23 mouse cellular contexts compared by ENCODE assay signal in genomic region chr11:121519703-121520102, GRCm38 (mm10). TPM values are rescaled to one million over a fixed set of nuclear protein-coding genes. Genes with fewer than 3 reads are reported as not detected.
DNase-seq lines count a peak whose midpoint lies in the region; ATAC-seq and TF ChIP-seq lines count a peak whose summit lies in the region.
"Had no signal": no experiment of that assay in that cellular context is flagged by ENCODE, and none has a peak within 500 bp of the region (broad histone marks: within the 10 kb centered on the region; RNA-seq: fewer than 3 reads in every experiment).

No protein-coding gene starts in this region.

- DNase-seq in embryonic facial prominence, embryonic 10.5 days (ENCODE audit: low spot score): no peak
- DNase-seq in R1 (ENCODE audit: low read depth, low spot score): peak; percentile 25
- DNase-seq in cerebellum, adult 18-20 months: no peak
- no peak for DNase-seq in adrenal gland, adult 2 months
- DNase-seq: adrenal gland, postnatal 36 days; B cell, adult 2 months; cerebellum, adult 8-10 months; cerebellum, postnatal 14 days; gastrocnemius, postnatal 25 days; heart, postnatal 36 days had no signal

- ATAC-seq in embryonic facial prominence, embryonic 13.5 days (ENCODE audit: insufficient number of reproducible peaks, insufficient read depth, low FRiP score, low TSS enrichment, low read depth): no peak
- no peak for ATAC-seq in stomach, embryonic 15.5 days (ENCODE audit: insufficient read depth, low FRiP score, low read depth)
- no peak for ATAC-seq in forebrain, embryonic 16.5 days
- ATAC-seq: activated CD4-positive, CD25-positive, alpha-beta regulatory T cell, adult 4 months; CD4-positive, CD25-positive, alpha-beta regulatory T cell, adult 4 months; forebrain, embryonic 13.5 days had no signal

- H3K9me3 ChIP-seq in embryonic facial prominence, embryonic 13.5 days: no peaks in the 10 kb centered on the region
- H3K9me3 ChIP-seq in embryonic facial prominence, embryonic 10.5 days: no peaks in the 10 kb centered on the region
- H3K9me3 ChIP-seq in E14TG2a.4 (ENCODE audit: low read length): no peaks in the 10 kb centered on the region
- no peaks in the 10 kb centered on the region for H3K9me3 ChIP-seq in stomach, embryonic 15.5 days
- no peaks in the 10 kb centered on the region for H3K9me3 ChIP-seq in forebrain, embryonic 16.5 days (ENCODE audit: control insufficient read depth, low read length)
- H3K9me3 ChIP-seq: embryonic facial prominence, embryonic 12.5 days; forebrain, embryonic 13.5 days; G1E; heart, embryonic 13.5 days; hindbrain, embryonic 15.5 days had no signal

- no peaks in the 10 kb centered on the region for H3K36me3 ChIP-seq in embryonic facial prominence, embryonic 13.5 days
- no peaks in the 10 kb centered on the region for H3K36me3 ChIP-seq in embryonic facial prominence, embryonic 10.5 days (replicated peaks)
- peaks cover 24% of the 10 kb centered on the region; the same call in 1 of the 2 replicates for H3K36me3 ChIP-seq in E14TG2a.4 (ENCODE audit: insufficient read depth, low read length)
- no peaks in the 10 kb centered on the region for H3K36me3 ChIP-seq in stomach, embryonic 15.5 days
- H3K36me3 ChIP-seq in forebrain, embryonic 16.5 days (ENCODE audit: control insufficient read depth, insufficient read depth): no peaks in the 10 kb centered on the region
- H3K36me3 ChIP-seq: embryonic facial prominence, embryonic 12.5 days; heart, embryonic 13.5 days; hindbrain, embryonic 15.5 days had no signal

- no peaks in the 10 kb centered on the region for H3K27me3 ChIP-seq in embryonic facial prominence, embryonic 13.5 days
- H3K27me3 ChIP-seq in embryonic facial prominence, embryonic 10.5 days (replicated peaks; ENCODE audit: low read depth, poor library complexity, severe bottlenecking): no peaks in the 10 kb centered on the region
- H3K27me3 ChIP-seq in E14TG2a.4 (ENCODE audit: insufficient read depth, low read length): no peaks in the 10 kb centered on the region
- H3K27me3 ChIP-seq in stomach, embryonic 15.5 days (replicated peaks): no peaks in the 10 kb centered on the region
- H3K27me3 ChIP-seq in forebrain, embryonic 16.5 days (replicated peaks; ENCODE audit: control insufficient read depth, insufficient read depth, low read length): no peaks in the 10 kb centered on the region
- H3K27me3 ChIP-seq: embryonic facial prominence, embryonic 12.5 days; forebrain, embryonic 13.5 days; heart, embryonic 13.5 days; hindbrain, embryonic 15.5 days had no signal

- H3K4me1 ChIP-seq in embryonic facial prominence, embryonic 13.5 days: peaks cover 19% of the 10 kb centered on the region
- peaks cover 14% of the 10 kb centered on the region for H3K4me1 ChIP-seq in embryonic facial prominence, embryonic 10.5 days
- H3K4me1 ChIP-seq in E14TG2a.4 (replicated peaks; ENCODE audit: low read depth, low read length): peaks cover 74% of the 10 kb centered on the region
- 0 out of 2 replicates have a peak, but pooled peaks cover 24% of the 10 kb centered on the region for H3K4me1 ChIP-seq in stomach, embryonic 15.5 days
- 0 out of 2 replicates have a peak, but pooled peaks cover 3% of the 10 kb centered on the region for H3K4me1 ChIP-seq in forebrain, embryonic 16.5 days (replicated peaks; ENCODE audit: control insufficient read depth, insufficient read depth, low read length)

- peak overlapping the region; percentile 28; the same call in 1 of the 2 replicates for H3K4me2 ChIP-seq in embryonic facial prominence, embryonic 13.5 days
- no peak overlapping the region for H3K4me2 ChIP-seq in stomach, embryonic 15.5 days
- H3K4me2 ChIP-seq in forebrain, embryonic 16.5 days (ENCODE audit: low read length): no peak overlapping the region
- H3K4me2 ChIP-seq: embryonic facial prominence, embryonic 12.5 days; forebrain, embryonic 13.5 days; heart, embryonic 13.5 days; hindbrain, embryonic 15.5 days had no signal

- H3K4me3 ChIP-seq in embryonic facial prominence, embryonic 13.5 days: no peak overlapping the region
- H3K4me3 ChIP-seq in embryonic facial prominence, embryonic 10.5 days: no peak overlapping the region
- H3K4me3 ChIP-seq in E14TG2a.4 (replicated peaks; ENCODE audit: low read length): peak overlapping the region; percentile 73
- H3K4me3 ChIP-seq in stomach, embryonic 15.5 days (replicated peaks): no peak overlapping the region
- H3K4me3 ChIP-seq in forebrain, embryonic 16.5 days (replicated peaks; ENCODE audit: low read length): no peak overlapping the region
- H3K4me3 ChIP-seq: embryonic facial prominence, embryonic 12.5 days; forebrain, embryonic 13.5 days; gastrocnemius, adult 2 months; heart, embryonic 13.5 days; hindbrain, embryonic 15.5 days had no signal

- no peak overlapping the region for H3K9ac ChIP-seq in embryonic facial prominence, embryonic 13.5 days
- H3K9ac ChIP-seq in stomach, embryonic 15.5 days: no peak overlapping the region
- H3K9ac ChIP-seq in forebrain, embryonic 16.5 days (replicated peaks; ENCODE audit: low read depth, low read length): no peak overlapping the region
- H3K9ac ChIP-seq: embryonic facial prominence, embryonic 12.5 days; forebrain, embryonic 13.5 days; heart, embryonic 13.5 days; hindbrain, embryonic 15.5 days had no signal

- no peak for TF ChIP-seq CTCF in E14TG2a.4 (conservative IDR thresholded peaks at IDR 0.05; ENCODE audit: low read length)

- no peak overlapping the region for H3K27ac ChIP-seq in embryonic facial prominence, embryonic 13.5 days
- no peak overlapping the region for H3K27ac ChIP-seq in embryonic facial prominence, embryonic 10.5 days (replicated peaks)
- peak overlapping the region; percentile 68; the same call in 1 of the 2 replicates for H3K27ac ChIP-seq in stomach, embryonic 15.5 days
- no peak overlapping the region for H3K27ac ChIP-seq in forebrain, embryonic 16.5 days (ENCODE audit: low read length)
- H3K27ac ChIP-seq: embryonic facial prominence, embryonic 12.5 days; forebrain, embryonic 13.5 days; gastrocnemius, adult 2 months; heart, embryonic 13.5 days; hindbrain, embryonic 15.5 days had no signal

- 80% methylated on average over 7 of the region's 7 CpGs for WGBS in embryonic facial prominence, embryonic 13.5 days
- 78% methylated on average over 7 of the region's 7 CpGs for WGBS in embryonic facial prominence, embryonic 10.5 days
- 77% methylated on average over 7 of the region's 7 CpGs for WGBS in stomach, embryonic 15.5 days
- WGBS in forebrain, embryonic 16.5 days: 86% methylated on average over 7 of the region's 7 CpGs

RNA-seq across cellular contexts. Expression of gene Zfp750, which starts 0.6 kb away (rescaled TPM):
- 8.4 and 9.1 TPM in 2 replicates for polyA plus RNA-seq in embryonic facial prominence, embryonic 13.5 days (2015; fragmentation: Nextera tagmentation; extraction: Ambion mirVana)
- 0.73 and 0.91 TPM in 2 replicates for polyA plus RNA-seq in embryonic facial prominence, embryonic 10.5 days (2016; fragmentation: Nextera tagmentation; extraction: Ambion mirVana)
- polyA plus RNA-seq in stomach, embryonic 15.5 days (2015; fragmentation: Nextera tagmentation; extraction: Ambion mirVana): 7.0 and 10.9 TPM in 2 replicates
- 0.34 and 0.66 TPM in 2 replicates for polyA plus RNA-seq in forebrain, embryonic 16.5 days (2015; fragmentation: Nextera tagmentation; extraction: Ambion mirVana)
- total RNA-seq in adrenal gland, adult 2 months (2021): under 1 TPM in 1 of 2 experiments, not detected in 1; 0.72 TPM
- 0.33 and 0.72 TPM in 2 replicates for polyA plus RNA-seq in adrenal gland, adult 2 months (2012; rRNA removed)
- total RNA-seq: common myeloid progenitor, adult 5-6 weeks; heart, postnatal 36 days had no signal
